Mouse (Mus musculus) midbrain, embryonic 14.5 days (tissue): ENCODE data around the gene Noxo1. TPM values are rescaled to one million over a fixed set of nuclear protein-coding genes. Genes with fewer than 3 reads are reported as not detected.

ENCODE experiments used
- ATAC-seq: fragments of 200-750 bp; cut with Nextera tagmentation; 2 replicates; pipeline ENCODE4 v1.8.0; 2017; ENCODE audit warnings: moderate number of reproducible peaks, moderate library complexity; ENCODE audit not compliant: low FRiP score, low TSS enrichment
- DNase-seq: peaks from one replicate; pipeline ENCODE4 v3.0.0-alpha.2; 2015
- H3K27ac ChIP-seq: fragments of 300-500 bp; sonication (generic); replicated peaks from 2 replicates; pipeline ENCODE4 v1.5.1; 2014; ENCODE audit warnings: mild to moderate bottlenecking, low read depth, low read length, moderate library complexity
- H3K27me3 ChIP-seq: fragments of 300-500 bp; sonication (generic); 2 replicates; pipeline ENCODE4 v1.6.1; 2014; ENCODE audit warnings: low read length, control low read depth, mixed read lengths; ENCODE audit not compliant: control insufficient read depth, insufficient read depth
- H3K36me3 ChIP-seq: fragments of 300-500 bp; sonication (generic); 2 replicates; pipeline ENCODE4 v1.6.1; 2014; ENCODE audit warnings: low read length, control low read depth; ENCODE audit not compliant: control insufficient read depth, insufficient read depth
- H3K4me1 ChIP-seq: fragments of 300-500 bp; sonication (generic); 2 replicates; pipeline ENCODE4 v1.6.1; 2014; ENCODE audit warnings: mild to moderate bottlenecking, antibody characterized with exemption, low read length, control low read depth; ENCODE audit not compliant: control insufficient read depth, insufficient read depth
- H3K4me2 ChIP-seq: fragments of 300-500 bp; sonication (generic); 2 replicates; pipeline ENCODE4 v1.6.1; 2014; ENCODE audit warnings: mild to moderate bottlenecking, low read length, moderate library complexity
- H3K4me3 ChIP-seq: fragments of 300-500 bp; sonication (generic); replicated peaks from 2 replicates; pipeline ENCODE4 v1.5.1; 2014; ENCODE audit warnings: low read depth, low read length
- H3K9ac ChIP-seq: fragments of 300-500 bp; sonication (generic); replicated peaks from 2 replicates; pipeline ENCODE4 v1.6.1; 2014; ENCODE audit warnings: mild to moderate bottlenecking, low read length, moderate library complexity
- H3K9me3 ChIP-seq: fragments of 300-500 bp; sonication (generic); 2 replicates; pipeline ENCODE4 v1.6.1; 2016; ENCODE audit warnings: low read length, control low read depth, mixed read lengths; ENCODE audit not compliant: control insufficient read depth
- WGBS: fragments of 180-500 bp; shearing (Covaris S2); extraction: QIAGEN DNeasy Blood & Tissue Kit; methylation state at CpG from one replicate; pipeline ENCODE4 v1.1.7; 2014; 5-methylcytosine and 5-hydroxymethylcytosine counted together
- polyA plus RNA-seq: library from polyadenylated mRNA; unstranded; fragments of >200 nt; fragmentation: Nextera tagmentation; extraction: Ambion mirVana; gene quantifications from 2 replicates; pipeline ENCODE4 v1.2.1, GENCODE M21; 2014

The Noxo1 gene
- polyA plus RNA-seq, 1 experiment from 2014 or later = 1.8 TPM

GRCm38 (mm10) chr17:24728184-24728583 is 32.1 kb downstream of the Noxo1 start:
- no peaks in the 10 kb centered on the region for H3K9me3 ChIP-seq
- peaks cover 5% of the 10 kb centered on the region for H3K4me1 ChIP-seq
- H3K9ac ChIP-seq = no peak overlapping the region
- no peaks in the 10 kb centered on the region for H3K27me3 ChIP-seq
- H3K27ac ChIP-seq = no peak overlapping the region
- H3K4me2 ChIP-seq = no peak overlapping the region
- H3K4me3 ChIP-seq = no peak overlapping the region
- H3K36me3 ChIP-seq = no peaks in the 10 kb centered on the region
- no peak for DNase-seq
- WGBS = 80% methylated on average over 17 of the region's 17 CpGs
- ATAC-seq = no peak

GRCm38 (mm10) chr17:24729067-24729466 is 33.0 kb downstream of the Noxo1 start:
- DNase-seq (no peak), ATAC-seq (no peak)
- H3K36me3 ChIP-seq = no peaks in the 10 kb centered on the region

GRCm38 (mm10) chr17:24730787-24731186 is 34.8 kb downstream of the Noxo1 start:
- Histone ChIP-seq H3K4me2 (no peak overlapping the region), H3K27me3 (no peaks in the 10 kb centered on the region), H3K9me3 (no peaks in the 10 kb centered on the region), H3K36me3 (no peaks in the 10 kb centered on the region), H3K4me3 (no peak overlapping the region), H3K27ac (no peak overlapping the region), H3K9ac (no peak overlapping the region), H3K4me1 (no peaks in the 10 kb centered on the region)
- 85% methylated on average over 14 of the region's 14 CpGs for WGBS
- DNase-seq (no peak), ATAC-seq (no peak)

More at GRCm38 (mm10) chr17:24729067-24729466, 33.0 kb downstream of the Noxo1 start:
- H3K9me3 ChIP-seq = no peaks in the 10 kb centered on the region
- H3K4me3 ChIP-seq = no peak overlapping the region
- no peak overlapping the region for H3K27ac ChIP-seq
- H3K27me3 ChIP-seq = no peaks in the 10 kb centered on the region
- no peaks in the 10 kb centered on the region for H3K4me1 ChIP-seq
- WGBS = 78% methylated on average over 6 of the region's 6 CpGs
- no peak overlapping the region for H3K4me2 ChIP-seq
- no peak overlapping the region for H3K9ac ChIP-seq

- 81% methylated on average over 12 of the region's 12 CpGs for WGBS
- no peak overlapping the region for H3K4me3 ChIP-seq
- no peaks in the 10 kb centered on the region for H3K9me3 ChIP-seq
- H3K27ac ChIP-seq = no peak overlapping the region
- H3K4me1 ChIP-seq = 0 out of 2 replicates have a peak, but pooled peaks cover 6% of the 10 kb centered on the region
- no peaks in the 10 kb centered on the region for H3K36me3 ChIP-seq
- H3K9ac ChIP-seq = no peak overlapping the region
- DNase-seq (no peak), ATAC-seq (no peak)
- no peak overlapping the region for H3K4me2 ChIP-seq
- H3K27me3 ChIP-seq = no peaks in the 10 kb centered on the region
Measured at GRCm38 (mm10) chr17:24732233-24732935, 36.4 kb downstream of the Noxo1 start.

GRCm38 (mm10) chr17:24733434-24734050 is 37.5 kb downstream of the Noxo1 start:
- Histone ChIP-seq H3K27ac (no peak overlapping the region), H3K27me3 (no peaks in the 10 kb centered on the region), H3K4me2 (no peak overlapping the region), H3K9ac (no peak overlapping the region), H3K36me3 (no peaks in the 10 kb centered on the region), H3K4me1 (0 out of 2 replicates have a peak, but pooled peaks cover 6% of the 10 kb centered on the region), H3K9me3 (no peaks in the 10 kb centered on the region), H3K4me3 (no peak overlapping the region)
- ATAC-seq (no peak), DNase-seq (no peak)
- 92% methylated on average over 21 of the region's 21 CpGs for WGBS

GRCm38 (mm10) chr17:24734513-24734912 is 38.5 kb downstream of the Noxo1 start:
- Histone ChIP-seq H3K27ac (no peak overlapping the region), H3K4me2 (no peak overlapping the region), H3K9me3 (no peaks in the 10 kb centered on the region), H3K4me3 (no peak overlapping the region), H3K27me3 (no peaks in the 10 kb centered on the region), H3K36me3 (no peaks in the 10 kb centered on the region), H3K9ac (no peak overlapping the region), H3K4me1 (0 out of 2 replicates have a peak, but pooled peaks cover 6% of the 10 kb centered on the region)
- WGBS = 92% methylated on average over 1 of the region's 1 CpGs
- ATAC-seq (no peak), DNase-seq (no peak)

- H3K4me2 ChIP-seq = no peak overlapping the region
- H3K4me3 ChIP-seq = no peak overlapping the region
- H3K27me3 ChIP-seq = no peaks in the 10 kb centered on the region
- no peak overlapping the region for H3K9ac ChIP-seq
- DNase-seq = no peak
- no peak for ATAC-seq
- H3K4me1 ChIP-seq = 0 out of 2 replicates have a peak, but pooled peaks cover 6% of the 10 kb centered on the region
- no peak overlapping the region for H3K27ac ChIP-seq
- H3K9me3 ChIP-seq = no peaks in the 10 kb centered on the region
- H3K36me3 ChIP-seq = no peaks in the 10 kb centered on the region
- WGBS = 86% methylated on average over 7 of the region's 7 CpGs
Measured at GRCm38 (mm10) chr17:24735446-24735845, 39.4 kb downstream of the Noxo1 start.

- Histone ChIP-seq H3K27me3 (no peaks in the 10 kb centered on the region), H3K4me2 (peak within 1 kb of the TSS; percentile 80), H3K36me3 (no peaks in the 10 kb centered on the region), H3K4me1 (0 out of 2 replicates have a peak, but pooled peaks cover 6% of the 10 kb centered on the region), H3K4me3 (peak within 1 kb of the TSS; percentile 48), H3K27ac (peak within 1 kb of the TSS; percentile 45; the same call in 1 of the 2 replicates), H3K9me3 (no peaks in the 10 kb centered on the region), H3K9ac (peak within 1 kb of the TSS; percentile 50)
- DNase-seq (peak; percentile 95), ATAC-seq (peak; percentile 92)
- 2% methylated on average over 29 of the region's 29 CpGs for WGBS
Measured at GRCm38 (mm10) chr17:24736330-24737051, 40.5 kb downstream of the Noxo1 start, which contains the start of gene Msrb1. TSS of gene Msrb1 (plus strand) at chr17:24736642.
